Mouse (Mus musculus): Measurements from ENCODE around the gene Slc43a2.

DNA sequence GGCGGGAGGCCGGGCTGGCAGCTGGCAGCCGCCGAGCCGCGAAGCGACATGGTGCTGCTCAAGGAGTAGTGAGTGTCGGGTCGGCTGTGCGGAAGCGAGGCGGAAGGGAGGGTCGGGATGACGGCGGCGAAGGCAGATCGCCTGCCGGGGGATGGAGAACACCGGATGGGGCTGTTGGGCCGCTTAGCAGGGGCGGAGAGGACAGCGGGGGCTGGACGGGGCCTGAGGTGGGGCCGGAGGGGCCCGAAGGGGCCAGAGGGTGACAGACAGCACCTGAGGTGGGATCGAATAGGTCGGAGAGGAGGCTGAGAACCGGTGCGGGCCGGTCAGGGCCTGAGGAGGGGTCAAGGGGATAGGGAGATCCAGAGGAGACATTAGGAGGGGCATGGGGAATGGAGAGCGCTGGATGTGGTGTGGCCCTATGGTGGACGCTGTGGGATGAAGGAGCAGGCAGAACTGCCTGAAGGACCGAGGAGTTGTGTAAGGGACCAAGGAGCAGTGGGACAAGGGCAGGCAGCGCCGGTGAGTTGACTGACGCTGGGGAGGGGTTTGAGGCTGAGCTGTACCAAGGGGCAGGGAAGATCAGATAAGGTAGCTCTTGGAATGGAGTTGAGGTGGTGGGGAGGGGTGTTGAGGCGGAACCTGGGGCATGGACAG lies 56.9 kb downstream of the Slc43a2 start:
- TF ChIP-seq POLR2A (IDR thresholded peaks at IDR 0.05; ENCODE audit: low read depth, low read length) (no peak), CTCF (conservative IDR thresholded peaks at IDR 0.05; ENCODE audit: insufficient read depth, insufficient read length, low read depth, low read length) (no peak)

Data from kidney, adult 2 months (tissue).